17 mouse cellular contexts compared by ENCODE assay signal in the genomic region with DNA sequence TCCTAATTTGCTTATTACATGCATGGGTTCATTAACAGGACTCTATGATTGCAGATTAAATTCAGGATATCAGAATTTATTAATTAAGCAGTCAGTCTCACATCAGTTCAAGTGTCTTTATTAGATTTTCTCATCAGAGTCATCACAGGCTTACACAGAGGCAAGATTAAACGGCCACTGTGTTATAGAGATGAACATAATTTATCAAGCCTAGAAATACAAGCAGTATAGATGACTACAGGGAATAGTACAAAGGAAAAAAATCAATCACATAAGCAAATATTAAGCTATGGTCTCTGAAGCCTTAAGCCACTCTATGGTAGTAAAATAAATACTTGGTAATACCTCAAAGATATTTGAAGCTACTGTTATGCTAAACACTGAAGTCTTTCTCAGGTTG. TPM values are rescaled to one million over a fixed set of nuclear protein-coding genes. Genes with fewer than 3 reads are reported as not detected.
"Had no signal": no experiment of that assay in that cellular context is flagged by ENCODE, and none has a peak within 500 bp of the region (broad histone marks: within the 10 kb centered on the region; RNA-seq: fewer than 3 reads in every experiment).

No protein-coding gene starts in this region.

- H3K27me3 ChIP-seq: intestine, embryonic 15.5 days; limb, embryonic 12.5 days; liver, embryonic 13.5 days; lung, embryonic 15.5 days; megakaryocyte, embryonic 14.5 days had no signal

- H3K9me3 ChIP-seq: intestine, embryonic 15.5 days; limb, embryonic 12.5 days; liver, embryonic 13.5 days; lung, embryonic 15.5 days had no signal

- H3K4me3 ChIP-seq: intestine, embryonic 15.5 days; layer of hippocampus, adult 2 months; limb, embryonic 12.5 days; liver, embryonic 13.5 days; lung, embryonic 15.5 days; megakaryocyte, embryonic 14.5 days had no signal

- H3K4me1 ChIP-seq: intestine, embryonic 15.5 days; limb, embryonic 12.5 days; liver, embryonic 13.5 days; lung, embryonic 15.5 days; megakaryocyte, embryonic 14.5 days had no signal

- H3K4me2 ChIP-seq: intestine, embryonic 15.5 days; limb, embryonic 12.5 days; liver, embryonic 13.5 days; lung, embryonic 15.5 days had no signal

- ATAC-seq: intestine, embryonic 15.5 days; liver, postnatal 0 days had no signal

- H3K36me3 ChIP-seq: intestine, embryonic 15.5 days; limb, embryonic 12.5 days; liver, embryonic 13.5 days; lung, embryonic 15.5 days had no signal

- DNase-seq: kidney, adult 18-20 months; kidney, postnatal 10 days; kidney, postnatal 4 days; liver; liver, embryonic 13.5 days; liver, postnatal 0 days; lung, postnatal 14 days; thymus, adult 2 months; thymus, postnatal 25 days had no signal

- H3K9ac ChIP-seq: intestine, embryonic 15.5 days; limb, embryonic 12.5 days; liver, embryonic 13.5 days; liver, postnatal 0 days; lung, embryonic 15.5 days had no signal

- H3K27ac ChIP-seq: intestine, embryonic 15.5 days; layer of hippocampus, adult 2 months; limb, embryonic 12.5 days; liver, embryonic 13.5 days; lung, embryonic 15.5 days; macrophage had no signal

RNA-seq across cellular contexts. Expression of a gene that starts 27.7 kb away (rescaled TPM):
- total RNA-seq: monocyte, adult 5-6 weeks; neutrophil, adult 5-6 weeks had no signal
- polyA plus RNA-seq: liver, embryonic 13.5 days; liver, postnatal 0 days; lung, embryonic 15.5 days; macrophage; thymus, adult 2 months had no signal
